Mouse (Mus musculus) heart, adult 2 months (tissue): ENCODE measurements around the gene Atp6v0d1. TPM values are rescaled to one million over a fixed set of nuclear protein-coding genes. Genes with fewer than 3 reads are reported as not detected.

ENCODE experiments used
- DNase-seq, 2 experiments: peaks; one replicate each; pipeline ENCODE4 v3.0.0; 2021
- H3K27ac ChIP-seq: fragments of 200-600 bp; 2 replicates; pipeline ENCODE4 v1.8.1; 2022
- H3K27me3 ChIP-seq: fragments of 200-500 bp; 2 replicates; pipeline ENCODE4 v1.6.1; 2012; ENCODE audit warnings: mild to moderate bottlenecking, low read length, inconsistent platforms, mixed read lengths; ENCODE audit not compliant: control insufficient read depth, insufficient read depth
- H3K36me3 ChIP-seq: fragments of 200-500 bp; 2 replicates; pipeline ENCODE4 v1.6.1; 2012; ENCODE audit warnings: low read length, inconsistent platforms; ENCODE audit not compliant: control insufficient read depth, insufficient read depth
- H3K4me1 ChIP-seq: fragments of 200-500 bp; 2 replicates; pipeline ENCODE4 v1.6.1; 2011; ENCODE audit warnings: low read length; ENCODE audit not compliant: control insufficient read depth, insufficient read depth
- H3K4me3 ChIP-seq: fragments of 200-600 bp; 2 replicates; pipeline ENCODE4 v1.8.1; 2022
- H3K79me2 ChIP-seq: fragments of 200-500 bp; replicated peaks from 2 replicates; pipeline ENCODE4 v1.6.1; 2012; ENCODE audit warnings: mild to moderate bottlenecking, inconsistent platforms, low read length, moderate library complexity, mixed read lengths; ENCODE audit not compliant: control insufficient read depth, insufficient read depth
- H3K9ac ChIP-seq: fragments of 200-500 bp; 2 replicates; pipeline ENCODE4 v1.6.1; 2012; ENCODE audit warnings: low read depth, mild to moderate bottlenecking, control low read depth, inconsistent platforms, low read length, mixed read lengths
- CTCF ChIP-seq: fragments of 200-600 bp; IDR thresholded peaks from 2 replicates; pipeline ENCODE4 v1.8.1; 2022; ENCODE audit warnings: antibody characterized with exemption, mild to moderate bottlenecking, moderate library complexity
- EP300 ChIP-seq: fragments of 200-500 bp; IDR thresholded peaks from 2 replicates; pipeline ENCODE4 v1.6.1; 2011; ENCODE audit warnings: low read depth, low read length, control low read depth; ENCODE audit not compliant: insufficient read depth
- POLR2A ChIP-seq: fragments of 200-500 bp; IDR thresholded peaks from 2 replicates; pipeline ENCODE4 v1.6.1; 2011; ENCODE audit warnings: mild to moderate bottlenecking, low read depth, low read length, control low read depth; ENCODE audit not compliant: insufficient read depth
- WGBS: fragments of 180-500 bp; shearing (Covaris S2); methylation state at CpG from one replicate; pipeline ENCODE4 v1.1.7; 2018; 5-methylcytosine and 5-hydroxymethylcytosine counted together
- intact Hi-C: fragments of 180-260 bp; cut with DNase I; formaldehyde crosslinking; loops from one replicate; pipeline ENCODE4 v1.15.1; 2025
- long read RNA-seq: library from polyadenylated mRNA; stranded (forward); transcript quantifications from one replicate; pipeline ENCODE4 v2.0.0, GENCODE M21; 2021
- polyA plus RNA-seq: library from polyadenylated mRNA; depleted of rRNA; stranded (reverse); fragments of >200 nt; gene quantifications from 2 replicates; pipeline ENCODE4 v1.2.3, GENCODE M21; 2012; rRNA removed
- total RNA-seq, 2 experiments: library from RNA; stranded (reverse); gene quantifications; 2 replicates each; pipeline ENCODE4 v1.2.3; 2021

The Atp6v0d1 gene
- total RNA-seq (10 to 100 TPM; 46.4 to 48.9 TPM), polyA plus RNA-seq (61.7 and 69.0 TPM in 2 replicates)
- long read RNA-seq, transcript Atp6v0d1-201 (8 exons, 1,629 nt) = major isoform, 41 of 44 reads
- long read RNA-seq, partial matches to known transcripts = 3 of 44 reads
- long read RNA-seq, other reads (novel, unspliced or antisense) = 0 of 44 reads

- Histone ChIP-seq H3K27me3 (no peaks in the 10 kb centered on the region), H3K4me3 (peak within 1 kb of the TSS; percentile 80), H3K36me3 (peaks cover 3% of the 10 kb centered on the region), H3K27ac (peak within 1 kb of the TSS; percentile 91), H3K9ac (peak within 1 kb of the TSS; percentile 94), H3K79me2 (peaks cover 2% of the 10 kb centered on the region; the same call in 1 of the 2 replicates), H3K4me1 (peaks cover 6% of the 10 kb centered on the region)
- peak; percentile 97 to 100 for DNase-seq
- intact Hi-C loops = loop anchor here (1.0 to 5.0 kb wide), 3 partner anchors 30 to 121 kb away; partner anchors contain the start of genes Agrp, Carmil2 and Ctcf
- TF ChIP-seq EP300 (peak; percentile 95), CTCF (peak; percentile 97), POLR2A (peak; percentile 86)
- WGBS = under 1% methylated on average over 53 of the region's 53 CpGs
Measured at GRCm38 (mm10) chr8:105565952-105566702, at the start of gene Atp6v0d1. Atp6v0d1 (minus strand) TSS chr8:105566047.

GRCm38 (mm10) chr8:105613830-105614511 lies 48.1 kb upstream of the Atp6v0d1 start:
- peaks cover 14% of the 10 kb centered on the region for H3K36me3 ChIP-seq
- H3K4me3 ChIP-seq = peak overlapping the region; percentile 72
- intact Hi-C loops = loop anchor here (2.0 kb wide), 1 partner anchor 23 kb away; the partner anchor contains the start of genes Agrp and Ctcf
- 20% methylated on average over 50 of the region's 50 CpGs for WGBS
- H3K9ac ChIP-seq = peak overlapping the region; percentile 68
- DNase-seq = peak; percentile 90 to 91
- peak overlapping the region; percentile 89 for H3K27ac ChIP-seq
- H3K79me2 ChIP-seq = peaks cover 8% of the 10 kb centered on the region
- H3K27me3 ChIP-seq = no peaks in the 10 kb centered on the region
- H3K4me1 ChIP-seq = peaks cover 10% of the 10 kb centered on the region
- TF ChIP-seq POLR2A = peak; percentile 40; the same call in 1 of the 2 replicates
- no peak for TF ChIP-seq CTCF
- TF ChIP-seq EP300 = peak; percentile 48; the same call in 1 of the 2 replicates

- H3K9ac ChIP-seq = peak overlapping the region; percentile 67
- peaks cover 11% of the 10 kb centered on the region for H3K4me1 ChIP-seq
- TF ChIP-seq CTCF (no peak), POLR2A (peak; percentile 57; the same call in 1 of the 2 replicates), EP300 (no peak)
- H3K27me3 ChIP-seq = no peaks in the 10 kb centered on the region
- intact Hi-C loops = no loop called here
- peak; percentile 80 to 84 for DNase-seq
- H3K79me2 ChIP-seq = peaks cover 8% of the 10 kb centered on the region
- H3K36me3 ChIP-seq = peaks cover 14% of the 10 kb centered on the region
- H3K4me3 ChIP-seq = peak overlapping the region; percentile 72
- peak overlapping the region; percentile 89 for H3K27ac ChIP-seq
- 10% methylated on average over 20 of the region's 20 CpGs for WGBS
Measured at GRCm38 (mm10) chr8:105613037-105613436, 47.2 kb upstream of the Atp6v0d1 start.

- TF ChIP-seq CTCF = no peak
- no peak for TF ChIP-seq POLR2A
- TF ChIP-seq EP300 = no peak
- Histone ChIP-seq H3K79me2 (peaks cover 11% of the 10 kb centered on the region), H3K9ac (0 out of 2 replicates have a peak overlapping the region, but pooled peaks have one; percentile 5), H3K36me3 (peaks cover 14% of the 10 kb centered on the region), H3K4me1 (peaks cover 18% of the 10 kb centered on the region), H3K4me3 (no peak overlapping the region), H3K27me3 (no peaks in the 10 kb centered on the region), H3K27ac (peak overlapping the region; percentile 89)
- DNase-seq = peak; percentile 45 to 53
- WGBS = 57% methylated on average over 9 of the region's 9 CpGs
- intact Hi-C loops = no loop called here
Measured at GRCm38 (mm10) chr8:105611836-105612235, 46.0 kb upstream of the Atp6v0d1 start.

- H3K27me3 ChIP-seq = no peaks in the 10 kb centered on the region
- intact Hi-C loops = no loop called here
- no peak overlapping the region for H3K4me3 ChIP-seq
- peak overlapping the region; percentile 34 for H3K27ac ChIP-seq
- peaks cover 20% of the 10 kb centered on the region for H3K4me1 ChIP-seq
- H3K36me3 ChIP-seq = peaks cover 11% of the 10 kb centered on the region
- WGBS = 30% methylated on average over 4 of the region's 4 CpGs
- H3K79me2 ChIP-seq = peaks cover 11% of the 10 kb centered on the region
- H3K9ac ChIP-seq = no peak overlapping the region
- DNase-seq = peak; percentile 9 to 22
- TF ChIP-seq POLR2A (no peak), EP300 (no peak), CTCF (no peak)
Measured at GRCm38 (mm10) chr8:105609771-105610170, 43.9 kb upstream of the Atp6v0d1 start.
